Mouse (Mus musculus): ENCODE results near the gene Prmt9. TPM values are rescaled to one million over a fixed set of nuclear protein-coding genes. Genes with fewer than 3 reads are reported as not detected.
A peak's percentile ranks its signal among the peaks of the same experiment; 100 is the strongest.

Gene Prmt9
- polyA plus RNA-seq, 1 experiment from 2014 or later, result 21.7 TPM

DNA sequence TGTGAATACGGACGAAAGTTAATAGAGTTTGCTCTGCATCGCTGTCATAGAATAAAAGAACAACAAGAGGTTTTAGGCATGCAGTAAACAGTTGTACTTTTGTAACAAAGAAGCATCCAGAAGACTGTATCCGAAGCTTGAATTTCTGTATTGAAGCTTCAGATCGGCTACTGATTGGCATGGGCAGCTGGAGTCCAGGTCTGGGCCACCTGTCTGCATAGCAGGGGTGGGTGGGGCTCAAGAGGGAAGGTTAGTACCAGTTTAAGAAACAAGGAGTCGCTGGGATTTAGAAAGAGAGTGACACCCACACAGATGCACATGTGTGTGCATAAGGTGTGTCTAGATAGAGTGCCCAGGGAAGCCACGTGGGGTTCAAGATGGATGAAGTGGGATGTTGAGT lies 28.5 kb downstream of the Prmt9 start:
- Histone ChIP-seq H3K4me2 (replicated peaks; ENCODE audit: low read depth, low read length) (no peak overlapping the region), H3K4me3 (ENCODE audit: low read depth, low read length) (no peak overlapping the region), H3K27ac (ENCODE audit: low read length) (no peak overlapping the region), H3K9me3 (ENCODE audit: control insufficient read depth, low read depth, low read length) (no peaks in the 10 kb centered on the region), H3K4me1 (ENCODE audit: control insufficient read depth, insufficient read depth, low read length) (no peaks in the 10 kb centered on the region), H3K27me3 (ENCODE audit: control insufficient read depth, insufficient read depth, low read length) (no peaks in the 10 kb centered on the region), H3K9ac (replicated peaks; ENCODE audit: low read depth, low read length) (no peak overlapping the region), H3K36me3 (ENCODE audit: control insufficient read depth, insufficient read depth, low read length) (peaks cover 25% of the 10 kb centered on the region; the same call in 1 of the 2 replicates)
- ATAC-seq (ENCODE audit: insufficient number of reproducible peaks, insufficient read depth, low FRiP score, low read depth), result no peak
- WGBS, result 91% methylated on average over 7 of the region's 7 CpGs

- H3K4me1 ChIP-seq (ENCODE audit: control insufficient read depth, insufficient read depth, low read length), result no peaks in the 10 kb centered on the region
- no peak overlapping the region for H3K27ac ChIP-seq (ENCODE audit: low read length)
- H3K27me3 ChIP-seq (ENCODE audit: control insufficient read depth, insufficient read depth, low read length), result no peaks in the 10 kb centered on the region
- no peak for ATAC-seq (ENCODE audit: insufficient number of reproducible peaks, insufficient read depth, low FRiP score, low read depth)
- no peak overlapping the region for H3K4me2 ChIP-seq (replicated peaks; ENCODE audit: low read depth, low read length)
- H3K36me3 ChIP-seq (ENCODE audit: control insufficient read depth, insufficient read depth, low read length), result peaks cover 15% of the 10 kb centered on the region; the same call in 1 of the 2 replicates
- no peak overlapping the region for H3K9ac ChIP-seq (replicated peaks; ENCODE audit: low read depth, low read length)
- H3K9me3 ChIP-seq (ENCODE audit: control insufficient read depth, low read depth, low read length), result no peaks in the 10 kb centered on the region
- WGBS, result 90% methylated on average over 4 of the region's 4 CpGs
- H3K4me3 ChIP-seq (ENCODE audit: low read depth, low read length), result no peak overlapping the region
Measured at GRCm38 (mm10) chr8:77584174-77584573, 35.0 kb downstream of the Prmt9 start.

DNA sequence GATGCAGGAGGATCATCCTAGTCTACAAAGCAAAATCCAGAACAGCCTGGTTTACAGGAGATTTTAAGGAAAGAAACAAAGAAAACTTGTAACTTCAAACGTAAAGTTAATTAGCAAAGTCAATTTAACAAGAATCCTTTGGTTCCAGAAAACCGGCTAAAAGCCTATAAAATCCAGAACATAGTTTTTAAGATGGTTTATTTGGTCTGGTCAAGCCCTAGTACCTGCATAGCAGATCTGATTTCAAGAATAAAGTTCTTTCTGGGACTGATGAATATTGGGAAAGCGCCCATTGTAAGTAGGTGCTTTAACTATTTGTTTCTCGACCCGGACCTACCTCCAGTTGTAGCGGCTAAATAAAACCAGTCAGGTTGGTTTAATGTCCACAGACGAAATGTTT lies 60.4 kb downstream of the Prmt9 start:
- peak overlapping the region; percentile 71 for H3K4me3 ChIP-seq (ENCODE audit: low read depth, low read length)
- peaks cover 7% of the 10 kb centered on the region; the same call in 1 of the 2 replicates for H3K4me1 ChIP-seq (ENCODE audit: control insufficient read depth, insufficient read depth, low read length)
- H3K9ac ChIP-seq (replicated peaks; ENCODE audit: low read depth, low read length), result peak overlapping the region; percentile 47
- no peak for ATAC-seq (ENCODE audit: insufficient number of reproducible peaks, insufficient read depth, low FRiP score, low read depth)
- 11% methylated on average over 7 of the region's 7 CpGs for WGBS
- H3K36me3 ChIP-seq (ENCODE audit: control insufficient read depth, insufficient read depth, low read length), result no peaks in the 10 kb centered on the region; the same call in 1 of the 2 replicates
- no peaks in the 10 kb centered on the region for H3K27me3 ChIP-seq (ENCODE audit: control insufficient read depth, insufficient read depth, low read length)
- no peak overlapping the region for H3K27ac ChIP-seq (ENCODE audit: low read length)
- H3K9me3 ChIP-seq (ENCODE audit: control insufficient read depth, low read depth, low read length), result no peaks in the 10 kb centered on the region
- peak overlapping the region; percentile 84 for H3K4me2 ChIP-seq (replicated peaks; ENCODE audit: low read depth, low read length)

DNA sequence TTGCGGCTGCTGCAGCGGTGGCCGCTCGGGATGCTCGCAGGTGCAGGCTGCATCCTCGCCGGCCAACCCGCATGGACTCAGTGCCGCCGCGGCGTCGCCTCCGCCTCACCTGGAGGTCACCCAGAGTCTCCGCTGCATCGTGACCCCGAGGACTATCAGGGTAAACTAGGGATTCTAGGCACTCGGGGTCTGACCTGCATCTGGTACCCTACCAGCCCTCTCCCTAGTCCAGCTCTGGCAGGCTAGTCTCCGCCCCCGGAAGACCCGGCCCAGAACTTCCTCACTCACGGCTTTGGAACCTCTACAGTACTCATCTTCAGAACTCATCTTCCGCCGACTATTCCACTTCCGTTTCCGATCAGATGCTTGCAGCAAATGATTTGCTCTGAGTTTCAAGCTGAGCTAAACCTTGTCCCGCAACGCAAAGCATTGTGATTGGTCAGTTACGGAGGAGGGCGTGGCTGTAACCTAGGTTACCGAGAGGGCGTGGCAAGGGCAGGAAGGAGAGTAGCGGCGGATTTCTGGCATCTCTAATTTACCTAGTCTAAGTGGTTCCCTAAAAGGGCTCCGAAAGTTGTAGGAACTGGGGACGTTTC lies 61.3 kb downstream of the Prmt9 start, which contains the start of gene Tmem184c:
TSS of gene Tmem184c (minus strand) at position 325 of the 596 bp plus-strand sequence.
- peak within 1 kb of the TSS; percentile 84 for H3K4me2 ChIP-seq (replicated peaks; ENCODE audit: low read depth, low read length)
- H3K4me1 ChIP-seq (ENCODE audit: control insufficient read depth, insufficient read depth, low read length), result peaks cover 7% of the 10 kb centered on the region; the same call in 1 of the 2 replicates
- WGBS, result under 1% methylated on average over 36 of the region's 36 CpGs
- no peaks in the 10 kb centered on the region for H3K36me3 ChIP-seq (ENCODE audit: control insufficient read depth, insufficient read depth, low read length)
- H3K27ac ChIP-seq (ENCODE audit: low read length), result peak within 1 kb of the TSS; percentile 64
- peak; percentile 95 for ATAC-seq (ENCODE audit: insufficient number of reproducible peaks, insufficient read depth, low FRiP score, low read depth)
- no peaks in the 10 kb centered on the region for H3K9me3 ChIP-seq (ENCODE audit: control insufficient read depth, low read depth, low read length)
- H3K4me3 ChIP-seq (ENCODE audit: low read depth, low read length), result peak within 1 kb of the TSS; percentile 71
- H3K27me3 ChIP-seq (ENCODE audit: control insufficient read depth, insufficient read depth, low read length), result no peaks in the 10 kb centered on the region
- peak within 1 kb of the TSS; percentile 47 for H3K9ac ChIP-seq (replicated peaks; ENCODE audit: low read depth, low read length)

- peak; percentile 65; the same call in 1 of the 2 replicates for ATAC-seq (ENCODE audit: insufficient number of reproducible peaks, insufficient read depth, low FRiP score, low read depth)
Measured at GRCm38 (mm10) chr8:77617916-77618315, 68.7 kb downstream of the Prmt9 start.

DNA sequence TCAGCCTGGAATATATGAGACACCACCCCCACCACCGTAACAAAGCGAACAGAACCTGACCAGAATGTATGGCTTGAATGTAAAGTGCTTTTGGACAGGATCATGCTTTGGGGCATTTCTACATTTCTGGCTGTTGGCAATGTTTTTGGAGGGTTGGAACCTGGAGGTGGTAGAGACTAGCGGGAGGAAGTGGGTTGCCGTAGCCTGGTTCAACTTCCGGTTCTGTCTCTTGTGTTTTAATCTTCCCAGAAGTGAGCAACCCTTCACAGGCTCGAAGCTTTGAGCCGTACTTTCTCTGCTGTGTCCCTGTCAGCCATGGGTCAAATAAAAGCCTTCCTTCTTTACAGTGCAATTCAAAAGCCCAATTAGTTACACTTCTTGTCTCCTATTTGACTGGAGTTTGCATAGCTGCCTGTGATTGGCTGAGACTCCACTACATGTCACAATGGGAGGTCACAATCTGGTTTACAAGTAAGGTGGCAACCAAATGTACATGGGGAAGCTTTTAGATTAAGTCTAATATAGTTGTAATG lies 74.5 kb downstream of the Prmt9 start:
- Histone ChIP-seq H3K36me3 (ENCODE audit: control insufficient read depth, insufficient read depth, low read length) (no peaks in the 10 kb centered on the region), H3K4me2 (replicated peaks; ENCODE audit: low read depth, low read length) (no peak overlapping the region), H3K4me3 (ENCODE audit: low read depth, low read length) (no peak overlapping the region), H3K27me3 (ENCODE audit: control insufficient read depth, insufficient read depth, low read length) (no peaks in the 10 kb centered on the region), H3K9ac (replicated peaks; ENCODE audit: low read depth, low read length) (no peak overlapping the region), H3K9me3 (ENCODE audit: control insufficient read depth, low read depth, low read length) (no peaks in the 10 kb centered on the region), H3K27ac (ENCODE audit: low read length) (no peak overlapping the region), H3K4me1 (ENCODE audit: control insufficient read depth, insufficient read depth, low read length) (no peaks in the 10 kb centered on the region)
- 88% methylated on average over 7 of the region's 7 CpGs for WGBS
- no peak for ATAC-seq (ENCODE audit: insufficient number of reproducible peaks, insufficient read depth, low FRiP score, low read depth)

More at GRCm38 (mm10) chr8:77617916-77618315, 68.7 kb downstream of the Prmt9 start:
- 27% methylated on average over 2 of the region's 2 CpGs for WGBS
- Histone ChIP-seq H3K4me2 (replicated peaks; ENCODE audit: low read depth, low read length) (no peak overlapping the region), H3K9me3 (ENCODE audit: control insufficient read depth, low read depth, low read length) (no peaks in the 10 kb centered on the region), H3K36me3 (ENCODE audit: control insufficient read depth, insufficient read depth, low read length) (no peaks in the 10 kb centered on the region), H3K27me3 (ENCODE audit: control insufficient read depth, insufficient read depth, low read length) (no peaks in the 10 kb centered on the region), H3K27ac (ENCODE audit: low read length) (no peak overlapping the region), H3K9ac (replicated peaks; ENCODE audit: low read depth, low read length) (no peak overlapping the region), H3K4me3 (ENCODE audit: low read depth, low read length) (no peak overlapping the region), H3K4me1 (ENCODE audit: control insufficient read depth, insufficient read depth, low read length) (peaks cover 8% of the 10 kb centered on the region; the same call in 1 of the 2 replicates)

GRCm38 (mm10) chr8:77629858-77630537 lies 80.8 kb downstream of the Prmt9 start:
- H3K36me3 ChIP-seq (ENCODE audit: control insufficient read depth, insufficient read depth, low read length), result no peaks in the 10 kb centered on the region
- H3K9ac ChIP-seq (replicated peaks; ENCODE audit: low read depth, low read length), result no peak overlapping the region
- H3K27ac ChIP-seq (ENCODE audit: low read length), result no peak overlapping the region
- H3K4me1 ChIP-seq (ENCODE audit: control insufficient read depth, insufficient read depth, low read length), result 0 out of 2 replicates have a peak, but pooled peaks cover 5% of the 10 kb centered on the region
- WGBS, result 18% methylated on average over 15 of the region's 15 CpGs
- ATAC-seq (ENCODE audit: insufficient number of reproducible peaks, insufficient read depth, low FRiP score, low read depth), result peak; percentile 49; the same call in 1 of the 2 replicates
- no peaks in the 10 kb centered on the region for H3K9me3 ChIP-seq (ENCODE audit: control insufficient read depth, low read depth, low read length)
- H3K27me3 ChIP-seq (ENCODE audit: control insufficient read depth, insufficient read depth, low read length), result no peaks in the 10 kb centered on the region
- no peak overlapping the region for H3K4me2 ChIP-seq (replicated peaks; ENCODE audit: low read depth, low read length)
- H3K4me3 ChIP-seq (ENCODE audit: low read depth, low read length), result no peak overlapping the region

DNA sequence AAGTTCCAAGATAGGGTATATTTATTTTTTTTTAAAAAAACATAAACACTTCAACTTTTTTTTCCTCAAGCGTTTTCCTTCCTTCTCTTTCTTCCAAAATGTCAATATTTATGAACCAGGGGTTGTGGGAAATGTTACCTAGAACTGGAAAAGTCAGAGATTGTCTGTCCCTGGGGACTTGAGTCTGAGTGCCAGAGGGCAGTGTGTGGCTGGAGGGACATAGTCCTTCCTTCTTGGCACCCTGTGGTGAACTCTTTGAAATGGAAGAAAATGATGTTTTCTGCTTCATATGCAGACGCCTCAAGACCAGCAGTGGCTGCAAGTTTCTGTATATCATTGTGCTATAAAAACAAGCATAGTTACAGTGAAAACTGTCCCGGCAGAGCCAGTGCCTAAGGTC lies 81.5 kb downstream of the Prmt9 start:
- Histone ChIP-seq H3K4me1 (ENCODE audit: control insufficient read depth, insufficient read depth, low read length) (0 out of 2 replicates have a peak, but pooled peaks cover 5% of the 10 kb centered on the region), H3K9me3 (ENCODE audit: control insufficient read depth, low read depth, low read length) (no peaks in the 10 kb centered on the region), H3K4me3 (ENCODE audit: low read depth, low read length) (no peak overlapping the region), H3K9ac (replicated peaks; ENCODE audit: low read depth, low read length) (no peak overlapping the region), H3K36me3 (ENCODE audit: control insufficient read depth, insufficient read depth, low read length) (no peaks in the 10 kb centered on the region), H3K4me2 (replicated peaks; ENCODE audit: low read depth, low read length) (no peak overlapping the region), H3K27me3 (ENCODE audit: control insufficient read depth, insufficient read depth, low read length) (no peaks in the 10 kb centered on the region), H3K27ac (ENCODE audit: low read length) (no peak overlapping the region)
- 35% methylated on average over 3 of the region's 3 CpGs for WGBS
- ATAC-seq (ENCODE audit: insufficient number of reproducible peaks, insufficient read depth, low FRiP score, low read depth), result no peak
